Mouse (Mus musculus): ENCODE data around the gene Mkrn1.

GRCm38 (mm10) chr6:39347880-39348814 lies 72.1 kb downstream of the Mkrn1 start:
- no peak for TF ChIP-seq POLR2A (IDR thresholded peaks at IDR 0.05; ENCODE audit: insufficient read length, low read depth)
- no peak for TF ChIP-seq E2F4 (IDR thresholded peaks at IDR 0.05; ENCODE audit: insufficient read depth)
- TF ChIP-seq MYOG (IDR thresholded peaks at IDR 0.05; ENCODE audit: control insufficient read depth in 1 of 3, insufficient read depth in 1 of 3, insufficient read length in 2 of 3, low read depth in 2 of 3), result no peak
- TF ChIP-seq MAX (IDR thresholded peaks at IDR 0.05; ENCODE audit: low read depth), result no peak
- TF ChIP-seq TCF12 (IDR thresholded peaks at IDR 0.05; ENCODE audit: insufficient read depth, poor library complexity, severe bottlenecking), result no peak
- no peak for TF ChIP-seq CEBPB (IDR thresholded peaks at IDR 0.05; ENCODE audit: insufficient read depth, poor library complexity, severe bottlenecking)
